Mouse (Mus musculus) layer of hippocampus, postnatal 36 days (tissue): ENCODE results near the gene Ptgs1. TPM values are rescaled to one million over a fixed set of nuclear protein-coding genes. Genes with fewer than 3 reads are reported as not detected.

Source experiments
- DNase-seq, 2 experiments: peaks; one replicate each; pipeline ENCODE4 v3.0.0; 2022
- total RNA-seq, 2 experiments: library from RNA; stranded (reverse); gene quantifications; 2 replicates each; pipeline ENCODE4 v1.2.3; 2021

Gene Ptgs1
- total RNA-seq, 2 experiments from 2014 or later: 16.1 to 16.9 TPM

- DNase-seq: no peak
Measured at GRCm38 (mm10) chr2:36215203-36215739, 15.0 kb upstream of the Ptgs1 start.

- no peak for DNase-seq
Measured at GRCm38 (mm10) chr2:36216546-36216945, 13.7 kb upstream of the Ptgs1 start.

- DNase-seq: no peak
Measured at GRCm38 (mm10) chr2:36216953-36217573, 13.2 kb upstream of the Ptgs1 start.

GRCm38 (mm10) chr2:36217692-36218233 is 12.5 kb upstream of the Ptgs1 start:
- no peak for DNase-seq

- DNase-seq: no peak
Measured at GRCm38 (mm10) chr2:36220106-36220505, 10.1 kb upstream of the Ptgs1 start.

- DNase-seq: no peak
Measured at GRCm38 (mm10) chr2:36220891-36221290, 9.3 kb upstream of the Ptgs1 start.

- DNase-seq: no peak
Measured at GRCm38 (mm10) chr2:36222168-36222848, 7.9 kb upstream of the Ptgs1 start.

- DNase-seq: no peak
Measured at GRCm38 (mm10) chr2:36223436-36223835, 6.8 kb upstream of the Ptgs1 start.

- DNase-seq: no peak
Measured at GRCm38 (mm10) chr2:36224153-36224552, 6.1 kb upstream of the Ptgs1 start.

GRCm38 (mm10) chr2:36224599-36224998 is 5.6 kb upstream of the Ptgs1 start:
- no peak for DNase-seq

GRCm38 (mm10) chr2:36230967-36231366 is 741 bp downstream of the Ptgs1 start:
- DNase-seq: no peak

GRCm38 (mm10) chr2:36234526-36235368 is 4.5 kb downstream of the Ptgs1 start:
- no peak for DNase-seq

GRCm38 (mm10) chr2:36235917-36236316 is 5.7 kb downstream of the Ptgs1 start:
- DNase-seq: no peak

GRCm38 (mm10) chr2:36236889-36237288 is 6.7 kb downstream of the Ptgs1 start:
- no peak for DNase-seq

- no peak for DNase-seq
Measured at GRCm38 (mm10) chr2:36237557-36237956, 7.3 kb downstream of the Ptgs1 start.

GRCm38 (mm10) chr2:36238467-36238866 is 8.2 kb downstream of the Ptgs1 start:
- no peak for DNase-seq

GRCm38 (mm10) chr2:36238951-36239350 is 8.7 kb downstream of the Ptgs1 start:
- DNase-seq: no peak

- no peak for DNase-seq
Measured at GRCm38 (mm10) chr2:36242514-36242913, 12.3 kb downstream of the Ptgs1 start.

- no peak for DNase-seq
Measured at GRCm38 (mm10) chr2:36243296-36243891, 13.2 kb downstream of the Ptgs1 start.

GRCm38 (mm10) chr2:36243892-36244309 is 13.7 kb downstream of the Ptgs1 start:
- no peak for DNase-seq

GRCm38 (mm10) chr2:36244705-36245104 is 14.5 kb downstream of the Ptgs1 start:
- DNase-seq: no peak

GRCm38 (mm10) chr2:36247964-36248363 is 17.7 kb downstream of the Ptgs1 start:
- no peak for DNase-seq
